Mouse (Mus musculus): ENCODE data around the gene Tbc1d22a. TPM values are rescaled to one million over a fixed set of nuclear protein-coding genes. Genes with fewer than 3 reads are reported as not detected.

The Tbc1d22a gene
- polyA plus RNA-seq, 1 experiment from 2014 or later, result 13.8 TPM

- Histone ChIP-seq H3K4me1 (peaks cover 11% of the 10 kb centered on the region), H3K4me2 (replicated peaks) (no peak overlapping the region), H3K4me3 (no peak overlapping the region), H3K9me3 (replicated peaks) (no peaks in the 10 kb centered on the region), H3K27ac (no peak overlapping the region), H3K9ac (no peak overlapping the region), H3K36me3 (no peaks in the 10 kb centered on the region), H3K27me3 (no peaks in the 10 kb centered on the region)
- WGBS, result 70% methylated on average over 7 of the region's 7 CpGs
- no peak for ATAC-seq (ENCODE audit: low FRiP score)
These were observed 17.7 kb downstream of the Tbc1d22a start for GRCm38 (mm10) chr15:86231831-86232512.

GRCm38 (mm10) chr15:86234001-86234400 is 19.7 kb downstream of the Tbc1d22a start:
- no peak for ATAC-seq (ENCODE audit: low FRiP score)
- Histone ChIP-seq H3K9me3 (replicated peaks) (no peaks in the 10 kb centered on the region), H3K9ac (no peak overlapping the region), H3K4me3 (no peak overlapping the region), H3K4me1 (peaks cover 11% of the 10 kb centered on the region), H3K27me3 (no peaks in the 10 kb centered on the region), H3K4me2 (replicated peaks) (no peak overlapping the region), H3K27ac (no peak overlapping the region), H3K36me3 (no peaks in the 10 kb centered on the region)
- WGBS, result 85% methylated on average over 5 of the region's 5 CpGs

- Histone ChIP-seq H3K9ac (no peak overlapping the region), H3K36me3 (no peaks in the 10 kb centered on the region), H3K9me3 (replicated peaks) (no peaks in the 10 kb centered on the region), H3K4me2 (replicated peaks) (no peak overlapping the region), H3K27me3 (no peaks in the 10 kb centered on the region), H3K4me1 (peaks cover 8% of the 10 kb centered on the region), H3K4me3 (no peak overlapping the region), H3K27ac (no peak overlapping the region)
- ATAC-seq (ENCODE audit: low FRiP score), result no peak
- 87% methylated on average over 22 of the region's 22 CpGs for WGBS
These were observed 20.5 kb downstream of the Tbc1d22a start for GRCm38 (mm10) chr15:86234517-86235441.

GRCm38 (mm10) chr15:86236252-86236651 is 22.0 kb downstream of the Tbc1d22a start:
- no peak overlapping the region for H3K4me2 ChIP-seq (replicated peaks)
- H3K9ac ChIP-seq, result no peak overlapping the region
- no peak overlapping the region for H3K27ac ChIP-seq
- H3K4me3 ChIP-seq, result no peak overlapping the region
- no peaks in the 10 kb centered on the region for H3K36me3 ChIP-seq
- peaks cover 8% of the 10 kb centered on the region for H3K4me1 ChIP-seq
- no peak for ATAC-seq (ENCODE audit: low FRiP score)
- H3K9me3 ChIP-seq (replicated peaks), result no peaks in the 10 kb centered on the region
- WGBS, result 41% methylated on average over 4 of the region's 4 CpGs
- H3K27me3 ChIP-seq, result no peaks in the 10 kb centered on the region

GRCm38 (mm10) chr15:86238076-86238475 is 23.8 kb downstream of the Tbc1d22a start:
- 88% methylated on average over 3 of the region's 3 CpGs for WGBS
- Histone ChIP-seq H3K36me3 (no peaks in the 10 kb centered on the region), H3K9ac (no peak overlapping the region), H3K9me3 (replicated peaks) (no peaks in the 10 kb centered on the region), H3K4me1 (no peaks in the 10 kb centered on the region), H3K27me3 (no peaks in the 10 kb centered on the region), H3K4me3 (no peak overlapping the region), H3K27ac (no peak overlapping the region), H3K4me2 (replicated peaks) (no peak overlapping the region)
- ATAC-seq (ENCODE audit: low FRiP score), result no peak

GRCm38 (mm10) chr15:86239068-86239467 is 24.8 kb downstream of the Tbc1d22a start:
- no peaks in the 10 kb centered on the region for H3K4me1 ChIP-seq
- H3K27me3 ChIP-seq, result no peaks in the 10 kb centered on the region
- no peak overlapping the region for H3K4me3 ChIP-seq
- H3K9me3 ChIP-seq (replicated peaks), result no peaks in the 10 kb centered on the region
- no peak overlapping the region for H3K27ac ChIP-seq
- 93% methylated on average over 6 of the region's 6 CpGs for whole genome bisulfite sequencing
- H3K9ac ChIP-seq, result no peak overlapping the region
- ATAC-seq (ENCODE audit: low FRiP score), result no peak
- H3K4me2 ChIP-seq (replicated peaks), result no peak overlapping the region
- H3K36me3 ChIP-seq, result no peaks in the 10 kb centered on the region

- Histone ChIP-seq H3K27ac (no peak overlapping the region), H3K9ac (no peak overlapping the region), H3K4me2 (replicated peaks) (no peak overlapping the region), H3K9me3 (replicated peaks) (no peaks in the 10 kb centered on the region), H3K4me1 (no peaks in the 10 kb centered on the region), H3K36me3 (no peaks in the 10 kb centered on the region), H3K27me3 (no peaks in the 10 kb centered on the region), H3K4me3 (no peak overlapping the region)
- WGBS, result 31% methylated on average over 10 of the region's 10 CpGs
- no peak for ATAC-seq (ENCODE audit: low FRiP score)
These were observed 25.5 kb downstream of the Tbc1d22a start for GRCm38 (mm10) chr15:86239801-86240200.

- Histone ChIP-seq H3K27ac (no peak overlapping the region), H3K4me2 (replicated peaks) (no peak overlapping the region), H3K36me3 (no peaks in the 10 kb centered on the region), H3K9ac (no peak overlapping the region), H3K27me3 (no peaks in the 10 kb centered on the region), H3K4me1 (no peaks in the 10 kb centered on the region), H3K9me3 (replicated peaks) (no peaks in the 10 kb centered on the region), H3K4me3 (no peak overlapping the region)
- 44% methylated on average over 8 of the region's 8 CpGs for WGBS
- ATAC-seq (ENCODE audit: low FRiP score), result no peak
These were observed 29.4 kb downstream of the Tbc1d22a start for GRCm38 (mm10) chr15:86243708-86244107.

- Histone ChIP-seq H3K4me1 (no peaks in the 10 kb centered on the region), H3K9me3 (replicated peaks) (no peaks in the 10 kb centered on the region), H3K36me3 (no peaks in the 10 kb centered on the region), H3K4me3 (no peak overlapping the region), H3K27ac (no peak overlapping the region), H3K9ac (no peak overlapping the region), H3K4me2 (replicated peaks) (no peak overlapping the region), H3K27me3 (no peaks in the 10 kb centered on the region)
- ATAC-seq (ENCODE audit: low FRiP score), result no peak
- 95% methylated on average over 2 of the region's 2 CpGs for WGBS
These were observed 30.1 kb downstream of the Tbc1d22a start for GRCm38 (mm10) chr15:86244380-86244779.

- Histone ChIP-seq H3K4me3 (no peak overlapping the region), H3K4me2 (replicated peaks) (no peak overlapping the region), H3K9ac (no peak overlapping the region), H3K36me3 (no peaks in the 10 kb centered on the region), H3K27me3 (no peaks in the 10 kb centered on the region), H3K27ac (no peak overlapping the region), H3K9me3 (replicated peaks) (no peaks in the 10 kb centered on the region), H3K4me1 (peaks cover 7% of the 10 kb centered on the region)
- peak; percentile 63 for ATAC-seq (ENCODE audit: low FRiP score)
- WGBS, result 62% methylated on average over 9 of the region's 9 CpGs
These were observed 36.0 kb downstream of the Tbc1d22a start for GRCm38 (mm10) chr15:86250269-86250668.

GRCm38 (mm10) chr15:86252130-86252529 is 37.9 kb downstream of the Tbc1d22a start:
- no peaks in the 10 kb centered on the region for H3K9me3 ChIP-seq (replicated peaks)
- H3K27me3 ChIP-seq, result no peaks in the 10 kb centered on the region
- H3K27ac ChIP-seq, result no peak overlapping the region
- H3K4me2 ChIP-seq (replicated peaks), result no peak overlapping the region
- no peak overlapping the region for H3K9ac ChIP-seq
- peaks cover 15% of the 10 kb centered on the region for H3K4me1 ChIP-seq
- H3K4me3 ChIP-seq, result no peak overlapping the region
- no peaks in the 10 kb centered on the region for H3K36me3 ChIP-seq
- no peak for ATAC-seq (ENCODE audit: low FRiP score)

GRCm38 (mm10) chr15:86252684-86253083 is 38.4 kb downstream of the Tbc1d22a start:
- 0 out of 2 replicates have a peak, but pooled peaks have one; percentile 50 for ATAC-seq (ENCODE audit: low FRiP score)
- 68% methylated on average over 4 of the region's 4 CpGs for WGBS
- H3K27me3 ChIP-seq, result no peaks in the 10 kb centered on the region
- H3K4me3 ChIP-seq, result no peak overlapping the region
- H3K9me3 ChIP-seq (replicated peaks), result no peaks in the 10 kb centered on the region
- no peak overlapping the region for H3K9ac ChIP-seq
- H3K27ac ChIP-seq, result no peak overlapping the region
- no peak overlapping the region for H3K4me2 ChIP-seq (replicated peaks)
- H3K4me1 ChIP-seq, result peaks cover 15% of the 10 kb centered on the region
- no peaks in the 10 kb centered on the region for H3K36me3 ChIP-seq
